Mouse (Mus musculus) stomach, embryonic 15.5 days (tissue): Measurements from ENCODE around the gene Sema4f. TPM values are rescaled to one million over a fixed set of nuclear protein-coding genes. Genes with fewer than 3 reads are reported as not detected.

Source experiments
- ATAC-seq: fragments of 200-750 bp; cut with Nextera tagmentation; 2 replicates; pipeline ENCODE4 v1.8.0; 2017; ENCODE audit warnings: low read depth, moderate number of reproducible peaks, moderate TSS enrichment; ENCODE audit not compliant: insufficient read depth, low FRiP score
- H3K27ac ChIP-seq: fragments of 300-500 bp; sonication (generic); 2 replicates; pipeline ENCODE4 v1.5.1; 2015; ENCODE audit warnings: mild to moderate bottlenecking, inconsistent platforms
- H3K27me3 ChIP-seq: fragments of 300-500 bp; sonication (generic); replicated peaks from 2 replicates; pipeline ENCODE4 v1.6.1; 2015; ENCODE audit warnings: inconsistent platforms
- H3K36me3 ChIP-seq: fragments of 300-500 bp; sonication (generic); 2 replicates; pipeline ENCODE4 v1.6.1; 2015; ENCODE audit warnings: inconsistent platforms
- H3K4me1 ChIP-seq: fragments of 300-500 bp; sonication (generic); 2 replicates; pipeline ENCODE4 v1.6.1; 2015; ENCODE audit warnings: inconsistent platforms
- H3K4me2 ChIP-seq: fragments of 300-500 bp; sonication (generic); 2 replicates; pipeline ENCODE4 v1.6.1; 2015; ENCODE audit warnings: mild to moderate bottlenecking, inconsistent platforms
- H3K4me3 ChIP-seq: fragments of 300-500 bp; sonication (generic); replicated peaks from 2 replicates; pipeline ENCODE4 v1.5.1; 2015; ENCODE audit warnings: inconsistent platforms
- H3K9ac ChIP-seq: fragments of 300-500 bp; sonication (generic); 2 replicates; pipeline ENCODE4 v1.6.1; 2015; ENCODE audit warnings: inconsistent platforms
- H3K9me3 ChIP-seq: fragments of 300-500 bp; sonication (generic); 2 replicates; pipeline ENCODE4 v1.6.1; 2016; ENCODE audit warnings: inconsistent platforms
- WGBS: fragments of 180-500 bp; shearing (Covaris S2); methylation state at CpG from one replicate; pipeline ENCODE4 v1.1.7; 2015; 5-methylcytosine and 5-hydroxymethylcytosine counted together
- polyA plus RNA-seq: library from polyadenylated mRNA; unstranded; fragments of >200 nt; fragmentation: Nextera tagmentation; extraction: Ambion mirVana; gene quantifications from 2 replicates; pipeline ENCODE4 v1.2.1, GENCODE M21; 2015

Sema4f gene
- 2.0 and 2.1 TPM in 2 replicates for polyA plus RNA-seq

- Histone ChIP-seq H3K27me3 (0 out of 2 replicates have a peak, but pooled peaks cover 9% of the 10 kb centered on the region), H3K27ac (no peak within 1 kb of the TSS), H3K4me3 (peak within 1 kb of the TSS; percentile 44), H3K9me3 (no peaks in the 10 kb centered on the region), H3K4me2 (peak within 1 kb of the TSS; percentile 84), H3K9ac (peak within 1 kb of the TSS; percentile 9; the same call in 1 of the 2 replicates), H3K36me3 (no peaks in the 10 kb centered on the region), H3K4me1 (no peaks in the 10 kb centered on the region; the same call in 1 of the 2 replicates)
- ATAC-seq, result peak; percentile 94
- WGBS, result 3% methylated on average over 42 of the region's 44 CpGs
Measured at GRCm38 (mm10) chr6:82939167-82939912, at the start of gene Sema4f. Gene Sema4f (minus strand): TSS chr6:82939769.

GRCm38 (mm10) chr6:82987411-82987971, 47.9 kb upstream of the Sema4f start:
- Histone ChIP-seq H3K27me3 (no peaks in the 10 kb centered on the region), H3K4me2 (no peak overlapping the region), H3K36me3 (no peaks in the 10 kb centered on the region), H3K9me3 (no peaks in the 10 kb centered on the region), H3K4me1 (no peaks in the 10 kb centered on the region; the same call in 1 of the 2 replicates), H3K4me3 (no peak overlapping the region), H3K9ac (no peak overlapping the region), H3K27ac (no peak overlapping the region)
- WGBS, result 11% methylated on average over 9 of the region's 9 CpGs
- no peak for ATAC-seq

GRCm38 (mm10) chr6:82971031-82971430, 31.5 kb upstream of the Sema4f start:
- H3K4me2 ChIP-seq, result no peak overlapping the region
- 4% methylated on average over 5 of the region's 5 CpGs for WGBS
- H3K27me3 ChIP-seq, result no peaks in the 10 kb centered on the region
- no peak overlapping the region for H3K27ac ChIP-seq
- H3K9ac ChIP-seq, result no peak overlapping the region
- H3K36me3 ChIP-seq, result no peaks in the 10 kb centered on the region
- H3K4me1 ChIP-seq, result no peaks in the 10 kb centered on the region
- ATAC-seq, result peak; percentile 68; the same call in 1 of the 2 replicates
- H3K4me3 ChIP-seq, result no peak overlapping the region
- no peaks in the 10 kb centered on the region for H3K9me3 ChIP-seq

GRCm38 (mm10) chr6:82969249-82970084, 29.9 kb upstream of the Sema4f start:
- Histone ChIP-seq H3K27me3 (no peaks in the 10 kb centered on the region), H3K9me3 (no peaks in the 10 kb centered on the region), H3K4me3 (no peak overlapping the region), H3K4me2 (no peak overlapping the region), H3K36me3 (no peaks in the 10 kb centered on the region), H3K4me1 (no peaks in the 10 kb centered on the region), H3K27ac (no peak overlapping the region), H3K9ac (no peak overlapping the region)
- no peak for ATAC-seq
- 56% methylated on average over 6 of the region's 6 CpGs for WGBS

GRCm38 (mm10) chr6:82961664-82962063, 22.1 kb upstream of the Sema4f start:
- no peak overlapping the region for H3K27ac ChIP-seq
- H3K9ac ChIP-seq, result no peak overlapping the region
- H3K9me3 ChIP-seq, result no peaks in the 10 kb centered on the region
- 67% methylated on average over 1 of the region's 1 CpGs for WGBS
- H3K36me3 ChIP-seq, result no peaks in the 10 kb centered on the region
- ATAC-seq, result no peak
- H3K4me2 ChIP-seq, result no peak overlapping the region
- H3K4me1 ChIP-seq, result no peaks in the 10 kb centered on the region
- no peaks in the 10 kb centered on the region for H3K27me3 ChIP-seq
- H3K4me3 ChIP-seq, result no peak overlapping the region

- H3K4me1 ChIP-seq, result no peaks in the 10 kb centered on the region
- H3K4me2 ChIP-seq, result no peak overlapping the region
- H3K9me3 ChIP-seq, result no peaks in the 10 kb centered on the region
- WGBS, result 33% methylated on average over 4 of the region's 4 CpGs
- no peak for ATAC-seq
- 0 out of 2 replicates have a peak overlapping the region, but pooled peaks have one; percentile 18 for H3K27ac ChIP-seq
- H3K4me3 ChIP-seq, result no peak overlapping the region
- H3K36me3 ChIP-seq, result no peaks in the 10 kb centered on the region
- H3K27me3 ChIP-seq, result no peaks in the 10 kb centered on the region
- no peak overlapping the region for H3K9ac ChIP-seq
Measured at GRCm38 (mm10) chr6:82956553-82957251, 17.1 kb upstream of the Sema4f start.

- Histone ChIP-seq H3K4me3 (no peak within 1 kb of the TSS), H3K9me3 (no peaks in the 10 kb centered on the region; the same call in 1 of the 2 replicates), H3K27ac (no peak within 1 kb of the TSS), H3K36me3 (no peaks in the 10 kb centered on the region), H3K4me1 (no peaks in the 10 kb centered on the region), H3K9ac (no peak within 1 kb of the TSS), H3K27me3 (no peaks in the 10 kb centered on the region), H3K4me2 (no peak within 1 kb of the TSS)
- WGBS, result 71% methylated on average over 14 of the region's 14 CpGs
- no peak for ATAC-seq
Measured at GRCm38 (mm10) chr6:82946651-82947050, 7.1 kb upstream of the Sema4f start, which contains the start of gene M1ap. Gene M1ap (plus strand): TSS chr6:82946902.

- H3K36me3 ChIP-seq, result no peaks in the 10 kb centered on the region
- H3K27ac ChIP-seq, result no peak overlapping the region
- no peak for ATAC-seq
- H3K27me3 ChIP-seq, result no peaks in the 10 kb centered on the region
- no peak overlapping the region for H3K9ac ChIP-seq
- 45% methylated on average over 6 of the region's 6 CpGs for WGBS
- H3K4me1 ChIP-seq, result no peaks in the 10 kb centered on the region
- H3K4me2 ChIP-seq, result no peak overlapping the region
- H3K4me3 ChIP-seq, result no peak overlapping the region
- H3K9me3 ChIP-seq, result no peaks in the 10 kb centered on the region; the same call in 1 of the 2 replicates
Measured at GRCm38 (mm10) chr6:82945750-82946149, 6.2 kb upstream of the Sema4f start.

- Histone ChIP-seq H3K4me3 (no peak overlapping the region), H3K27ac (no peak overlapping the region), H3K36me3 (no peaks in the 10 kb centered on the region), H3K9ac (no peak overlapping the region), H3K27me3 (0 out of 2 replicates have a peak, but pooled peaks cover 9% of the 10 kb centered on the region), H3K4me2 (no peak overlapping the region), H3K9me3 (no peaks in the 10 kb centered on the region), H3K4me1 (no peaks in the 10 kb centered on the region; the same call in 1 of the 2 replicates)
- 71% methylated on average over 3 of the region's 3 CpGs for WGBS
- ATAC-seq, result no peak
Measured at GRCm38 (mm10) chr6:82940765-82941164, 1.2 kb upstream of the Sema4f start.

GRCm38 (mm10) chr6:82934616-82935230, 4.8 kb downstream of the Sema4f start:
- WGBS, result 87% methylated on average over 3 of the region's 3 CpGs
- Histone ChIP-seq H3K4me2 (no peak overlapping the region), H3K9ac (no peak overlapping the region), H3K4me3 (no peak overlapping the region), H3K27me3 (0 out of 2 replicates have a peak, but pooled peaks cover 9% of the 10 kb centered on the region), H3K27ac (no peak overlapping the region), H3K9me3 (no peaks in the 10 kb centered on the region), H3K4me1 (no peaks in the 10 kb centered on the region; the same call in 1 of the 2 replicates), H3K36me3 (no peaks in the 10 kb centered on the region)
- ATAC-seq, result no peak

- no peaks in the 10 kb centered on the region for H3K36me3 ChIP-seq
- H3K4me2 ChIP-seq, result no peak overlapping the region
- no peaks in the 10 kb centered on the region for H3K9me3 ChIP-seq
- no peaks in the 10 kb centered on the region for H3K27me3 ChIP-seq
- H3K4me3 ChIP-seq, result no peak overlapping the region
- no peak overlapping the region for H3K27ac ChIP-seq
- no peak overlapping the region for H3K9ac ChIP-seq
- H3K4me1 ChIP-seq, result no peaks in the 10 kb centered on the region
- no peak for ATAC-seq
- WGBS, result 68% methylated on average over 5 of the region's 5 CpGs
Measured at GRCm38 (mm10) chr6:82927617-82928016, 12.0 kb downstream of the Sema4f start.
